Mouse (Mus musculus): ENCODE results near the gene Mef2c. TPM values are rescaled to one million over a fixed set of nuclear protein-coding genes. Genes with fewer than 3 reads are reported as not detected.

The Mef2c gene
- polyA plus RNA-seq (2015; fragmentation: Nextera tagmentation; extraction: Ambion mirVana): 44.8 and 47.1 TPM in 2 replicates

GRCm38 (mm10) chr13:83503919-83504318, at the start of gene Mef2c:
Gene Mef2c, plus strand, starts transcription at chr13:83504034.

All from adrenal gland, postnatal 0 days (tissue).